Mouse (Mus musculus): Measurements from ENCODE around the gene Wdr3. TPM values are rescaled to one million over a fixed set of nuclear protein-coding genes. Genes with fewer than 3 reads are reported as not detected.
A peak's percentile ranks its signal among the peaks of the same experiment; 100 is the strongest.

Wdr3 gene
- total and polyA plus RNA-seq, 2 experiments from 2014 or later: 16.0 to 22.1 TPM

- no peak overlapping the region for H3K4me3 ChIP-seq (ENCODE audit: low read length)
- no peaks in the 10 kb centered on the region for H3K4me1 ChIP-seq (ENCODE audit: insufficient read depth, low read length)
- H3K4me2 ChIP-seq (ENCODE audit: low read depth, low read length): no peak overlapping the region
- DNase-seq (ENCODE audit: low spot score): no peak
- no peak for TF ChIP-seq CTCF (IDR thresholded peaks at IDR 0.05; ENCODE audit: low read depth)
- H3K9me3 ChIP-seq (ENCODE audit: low read length): no peaks in the 10 kb centered on the region
- H3K9ac ChIP-seq (replicated peaks; ENCODE audit: low read length): no peak overlapping the region
- no peak overlapping the region for H3K27ac ChIP-seq
- no peak for ATAC-seq
- H3K36me3 ChIP-seq (ENCODE audit: insufficient read depth, low read length): no peaks in the 10 kb centered on the region
- no peaks in the 10 kb centered on the region for H3K27me3 ChIP-seq (ENCODE audit: insufficient read depth, low read length)
- 68% methylated on average over 2 of the region's 2 CpGs for WGBS
Observed at GRCm38 (mm10) chr3:100118681-100119080, 43.5 kb downstream of the Wdr3 start.

DNA sequence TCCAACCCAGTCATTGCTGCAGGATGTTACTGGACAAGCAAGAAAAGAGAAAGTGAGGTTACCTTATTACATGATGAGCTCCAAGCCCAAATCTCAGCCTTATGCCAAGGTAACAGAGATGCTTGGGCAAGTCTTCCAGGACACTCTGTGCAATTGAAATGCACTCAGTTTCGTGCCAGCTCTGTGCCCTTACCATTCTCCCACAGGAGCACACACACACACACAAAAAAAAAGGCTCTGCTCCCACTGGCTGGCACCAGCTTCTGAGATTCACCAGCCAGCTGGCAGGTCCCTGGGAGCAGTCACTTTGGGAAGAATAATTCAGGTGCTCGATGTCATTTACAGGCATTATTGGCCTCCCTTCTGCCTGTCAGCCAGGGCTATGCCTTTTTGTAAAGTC, 55.5 kb downstream of the Wdr3 start:
- DNase-seq (ENCODE audit: low spot score): peak; percentile 52
- Histone ChIP-seq H3K4me2 (ENCODE audit: low read depth, low read length) (no peak overlapping the region), H3K36me3 (ENCODE audit: insufficient read depth, low read length) (no peaks in the 10 kb centered on the region), H3K4me3 (ENCODE audit: low read length) (no peak overlapping the region), H3K9ac (replicated peaks; ENCODE audit: low read length) (no peak overlapping the region), H3K27me3 (ENCODE audit: insufficient read depth, low read length) (no peaks in the 10 kb centered on the region), H3K27ac (no peak overlapping the region), H3K4me1 (ENCODE audit: insufficient read depth, low read length) (no peaks in the 10 kb centered on the region), H3K9me3 (ENCODE audit: low read length) (no peaks in the 10 kb centered on the region)
- ATAC-seq: no peak
- TF ChIP-seq CTCF (IDR thresholded peaks at IDR 0.05; ENCODE audit: low read depth): no peak
- WGBS: 43% methylated on average over 2 of the region's 2 CpGs

GRCm38 (mm10) chr3:100102386-100103092, 59.7 kb downstream of the Wdr3 start:
- TF ChIP-seq CTCF (IDR thresholded peaks at IDR 0.05; ENCODE audit: low read depth): no peak
- ATAC-seq: peak; percentile 85
- peak; percentile 42 for DNase-seq (ENCODE audit: low spot score)
- peak overlapping the region; percentile 2; the same call in 1 of the 2 replicates for H3K27ac ChIP-seq
- H3K9me3 ChIP-seq (ENCODE audit: low read length): no peaks in the 10 kb centered on the region
- no peak overlapping the region for H3K9ac ChIP-seq (replicated peaks; ENCODE audit: low read length)
- no peak overlapping the region for H3K4me3 ChIP-seq (ENCODE audit: low read length)
- no peaks in the 10 kb centered on the region for H3K4me1 ChIP-seq (ENCODE audit: insufficient read depth, low read length)
- H3K27me3 ChIP-seq (ENCODE audit: insufficient read depth, low read length): no peaks in the 10 kb centered on the region
- no peak overlapping the region for H3K4me2 ChIP-seq (ENCODE audit: low read depth, low read length)
- H3K36me3 ChIP-seq (ENCODE audit: insufficient read depth, low read length): no peaks in the 10 kb centered on the region
- 82% methylated on average over 3 of the region's 3 CpGs for WGBS

Other genes starting within 250 kb of the Wdr3 start
- 31.7 and 36.4 TPM in 2 replicates for gene Gdap2, start within 50 bp of the Wdr3 start, total RNA-seq (2014; rRNA removed)
- gene Gdap2, start within 50 bp of the Wdr3 start, polyA plus RNA-seq (2015; fragmentation: Nextera tagmentation; extraction: Ambion mirVana): 28.2 and 29.9 TPM in 2 replicates

All from hindbrain, postnatal 0 days (tissue).